In genomic region chr11:3129852-3130251, GRCm38 (mm10) we compare ENCODE assay signal across 8 mouse cellular contexts.
DNase-seq lines count a peak whose midpoint lies in the region.
"Not testable (repeated sequence)": the region's sequence is repeated elsewhere in the genome, so short reads cannot be mapped to it uniquely, and the experiment has no call there.

No protein-coding gene starts in this region.

- intact Hi-C loops in gastrocnemius, postnatal 36 days (cut with DNase I): not testable (repeated sequence)

- peak; percentile 68 for DNase-seq in adrenal gland, adult 2 months
- DNase-seq in cerebellum, postnatal 4 days (ENCODE audit: low spot score in 2 of 2): peak; percentile 86 to 98
- DNase-seq in gastrocnemius, postnatal 36 days: peak; percentile 78 to 89
- peak; percentile 78 for DNase-seq in kidney, adult 8-10 months
- DNase-seq in left cerebral cortex, adult 18-20 months (ENCODE audit: low spot score in 2 of 2): peak; percentile 81 to 88
- DNase-seq in lung, postnatal 36 days: peak; percentile 68
- DNase-seq in right cerebral cortex, postnatal 36 days (ENCODE audit: low spot score in 2 of 2): peak; percentile 85
- DNase-seq in urinary bladder, adult 18-20 months (ENCODE audit: low spot score in 2 of 2): peak; percentile 90 to 92

Comparison
In these comparisons a context has a peak if more than half of its experiments do, and no peak if none do; other contexts are left out.
1. Peak in every context shown above with its lines: DNase-seq.